ENCODE assay signal across 8 mouse cellular contexts in genomic region chr6:72260981-72261682, GRCm38 (mm10). TPM values are rescaled to one million over a fixed set of nuclear protein-coding genes. Genes with fewer than 3 reads are reported as not detected.
DNase-seq lines count a peak whose midpoint lies in the region; ATAC-seq and TF ChIP-seq lines count a peak whose summit lies in the region.

No protein-coding gene starts in this region.

- no peak overlapping the region for H3K4me3 ChIP-seq in C2C12 (ENCODE audit: insufficient read depth, poor library complexity, severe bottlenecking)
- no peak overlapping the region for H3K4me3 ChIP-seq in heart, embryonic 13.5 days
- no peak overlapping the region for H3K4me3 ChIP-seq in kidney, postnatal 0 days (replicated peaks; ENCODE audit: low read depth, low read length)
- no peak overlapping the region for H3K4me3 ChIP-seq in liver, embryonic 11.5 days (ENCODE audit: low read depth, low read length)
- no peak overlapping the region for H3K4me3 ChIP-seq in stomach, embryonic 14.5 days (ENCODE audit: low read depth, low read length)

- peak overlapping the region; percentile 61; the same call in 1 of the 2 replicates for H3K9ac ChIP-seq in heart, embryonic 13.5 days
- no peak overlapping the region for H3K9ac ChIP-seq in kidney, postnatal 0 days (ENCODE audit: low read depth, low read length)
- H3K9ac ChIP-seq in liver, embryonic 11.5 days (ENCODE audit: low read depth, low read length) = no peak overlapping the region
- no peak overlapping the region for H3K9ac ChIP-seq in stomach, embryonic 14.5 days (replicated peaks; ENCODE audit: low read depth, low read length)

- H3K4me2 ChIP-seq in heart, embryonic 13.5 days = peak overlapping the region; percentile 42
- H3K4me2 ChIP-seq in kidney, postnatal 0 days (ENCODE audit: low read length) = no peak overlapping the region
- H3K4me2 ChIP-seq in liver, embryonic 11.5 days = no peak overlapping the region
- no peak overlapping the region for H3K4me2 ChIP-seq in stomach, embryonic 14.5 days (replicated peaks; ENCODE audit: low read depth, low read length)

- H3K27me3 ChIP-seq in C2C12 (ENCODE audit: control insufficient read depth, insufficient read depth, insufficient read length) = no peaks in the 10 kb centered on the region
- H3K27me3 ChIP-seq in heart, embryonic 13.5 days (replicated peaks) = no peaks in the 10 kb centered on the region
- H3K27me3 ChIP-seq in kidney, postnatal 0 days (ENCODE audit: insufficient read depth, low read length) = no peaks in the 10 kb centered on the region
- peaks cover 11% of the 10 kb centered on the region for H3K27me3 ChIP-seq in liver, embryonic 11.5 days (replicated peaks; ENCODE audit: control insufficient read depth, insufficient read depth, low read length)
- H3K27me3 ChIP-seq in stomach, embryonic 14.5 days (ENCODE audit: control insufficient read depth, insufficient read depth, low read length) = no peaks in the 10 kb centered on the region

- no peak overlapping the region for H3ac ChIP-seq in C2C12 (ENCODE audit: control insufficient read depth, insufficient read length, low read depth)

- 21% methylated on average over 19 of the region's 19 CpGs for WGBS in heart, embryonic 13.5 days
- 29% methylated on average over 19 of the region's 19 CpGs for WGBS in kidney, postnatal 0 days
- WGBS in liver, embryonic 11.5 days = 29% methylated on average over 19 of the region's 19 CpGs
- 34% methylated on average over 19 of the region's 19 CpGs for WGBS in stomach, embryonic 14.5 days

- peak; percentile 88 for ATAC-seq in erythroblast, adult 5-6 weeks (replicated peaks; ENCODE audit: low FRiP score, poor library complexity, severe bottlenecking)
- ATAC-seq in heart, embryonic 13.5 days (ENCODE audit: extremely low read depth, insufficient number of reproducible peaks, low FRiP score, low TSS enrichment) = peak; percentile 66; the same call in 1 of the 2 replicates
- peak; percentile 82 for ATAC-seq in kidney, postnatal 0 days (replicated peaks; ENCODE audit: low FRiP score, low read depth)
- ATAC-seq in liver, embryonic 11.5 days (replicated peaks; ENCODE audit: low FRiP score) = peak; percentile 67
- ATAC-seq in stomach, embryonic 14.5 days (ENCODE audit: insufficient number of reproducible peaks, insufficient read depth, low FRiP score, low read depth) = peak; percentile 87; the same call in 1 of the 2 replicates

- H3K9me3 ChIP-seq in heart, embryonic 13.5 days = no peaks in the 10 kb centered on the region
- no peaks in the 10 kb centered on the region for H3K9me3 ChIP-seq in kidney, postnatal 0 days (replicated peaks; ENCODE audit: low read length)
- H3K9me3 ChIP-seq in liver, embryonic 11.5 days (ENCODE audit: control insufficient read depth, low read length) = no peaks in the 10 kb centered on the region
- no peaks in the 10 kb centered on the region for H3K9me3 ChIP-seq in stomach, embryonic 14.5 days (ENCODE audit: control insufficient read depth, low read depth, low read length)

- DNase-seq in brain, adult 2 months (ENCODE audit: low read depth, low spot score) = peak; percentile 92
- peak; percentile 95 for DNase-seq in kidney, postnatal 0 days (ENCODE audit: low spot score)
- DNase-seq in liver, embryonic 11.5 days (ENCODE audit: low spot score) = peak; percentile 79
- DNase-seq in natural killer cell, adult 2 months (ENCODE audit: low spot score in 2 of 2) = peak; percentile 19 to 64

- H3K4me1 ChIP-seq in heart, embryonic 13.5 days = peaks cover 43% of the 10 kb centered on the region
- H3K4me1 ChIP-seq in kidney, postnatal 0 days (replicated peaks; ENCODE audit: insufficient read depth, low read length) = no peaks in the 10 kb centered on the region
- peaks cover 3% of the 10 kb centered on the region; the same call in 1 of the 2 replicates for H3K4me1 ChIP-seq in liver, embryonic 11.5 days (replicated peaks; ENCODE audit: control insufficient read depth, insufficient read depth, low read length)
- no peaks in the 10 kb centered on the region for H3K4me1 ChIP-seq in stomach, embryonic 14.5 days (ENCODE audit: control insufficient read depth, insufficient read depth, low read length)

- peak overlapping the region; percentile 64 for H3K27ac ChIP-seq in heart, embryonic 13.5 days (replicated peaks)
- H3K27ac ChIP-seq in kidney, postnatal 0 days = no peak overlapping the region
- no peak overlapping the region for H3K27ac ChIP-seq in liver, embryonic 11.5 days (ENCODE audit: low read depth, low read length)
- H3K27ac ChIP-seq in stomach, embryonic 14.5 days (ENCODE audit: low read length) = no peak overlapping the region

- no peaks in the 10 kb centered on the region for H3K36me3 ChIP-seq in C2C12 (ENCODE audit: control insufficient read depth, insufficient read depth)
- H3K36me3 ChIP-seq in heart, embryonic 13.5 days = no peaks in the 10 kb centered on the region
- no peaks in the 10 kb centered on the region for H3K36me3 ChIP-seq in kidney, postnatal 0 days (ENCODE audit: insufficient read depth, low read length)
- H3K36me3 ChIP-seq in liver, embryonic 11.5 days (ENCODE audit: control insufficient read depth, insufficient read depth, low read length) = no peaks in the 10 kb centered on the region
- H3K36me3 ChIP-seq in stomach, embryonic 14.5 days (ENCODE audit: control insufficient read depth, insufficient read depth, low read length) = no peaks in the 10 kb centered on the region

- no peaks in the 10 kb centered on the region for H3K79me2 ChIP-seq in C2C12 (ENCODE audit: control insufficient read depth, insufficient read depth)

- no peaks in the 10 kb centered on the region for H3K79me3 ChIP-seq in C2C12 (ENCODE audit: low read depth)

- TF ChIP-seq CTCF in C2C12 (IDR thresholded peaks at IDR 0.05; ENCODE audit: control insufficient read depth, insufficient read depth, insufficient read length) = peak; percentile 95
- TF ChIP-seq CTCF in kidney, postnatal 0 days (IDR thresholded peaks at IDR 0.05; ENCODE audit: low read depth) = peak; percentile 98

TF ChIP-seq in C2C12, 6 proteins besides CTCF, POLR2A, EP300 and RAD21:
- TF ChIP-seq FOSL1 (IDR thresholded peaks at IDR 0.05; ENCODE audit: insufficient read depth, low read length, poor library complexity, severe bottlenecking) (no peak), MYOG (IDR thresholded peaks at IDR 0.05; ENCODE audit: control insufficient read depth, extremely low read depth, insufficient read length) (no peak), MAX (IDR thresholded peaks at IDR 0.05) (no peak), USF1 (IDR thresholded peaks at IDR 0.05; ENCODE audit: low read depth) (no peak), MYOD1 (IDR thresholded peaks at IDR 0.05; ENCODE audit: control insufficient read depth, insufficient read length, low read depth) (no peak), CEBPB (IDR thresholded peaks at IDR 0.05; ENCODE audit: low read depth) (no peak)
TF ChIP-seq in C2C12: peak in this region for 0.

RNA-seq across cellular contexts. Expression of gene Atoh8, which starts 25.8 kb away (rescaled TPM):
- 34.4 TPM for polyA plus RNA-seq in C2C12 (2012; fragmentation: generic; extraction: Trizol)
- total RNA-seq in erythroblast, adult 5-6 weeks (2015; ENCODE audit: low replicate concordance) = not detected in 2 replicates
- not detected in 2 replicates for total RNA-seq in erythroblast, adult 5-6 weeks (2017; ENCODE audit: low replicate concordance)
- polyA plus RNA-seq in heart, embryonic 13.5 days (2015; fragmentation: Nextera tagmentation; extraction: Ambion mirVana) = 13.3 and 13.7 TPM in 2 replicates
- polyA plus RNA-seq in kidney, postnatal 0 days (2015; fragmentation: Nextera tagmentation; extraction: Ambion mirVana) = 18.0 and 20.8 TPM in 2 replicates
- 3.1 and 3.4 TPM in 2 replicates for polyA plus RNA-seq in liver, embryonic 11.5 days (2014; fragmentation: Nextera tagmentation; extraction: Ambion mirVana)
- polyA plus RNA-seq in stomach, embryonic 14.5 days (2014; fragmentation: Nextera tagmentation; extraction: Ambion mirVana) = 7.9 and 9.9 TPM in 2 replicates

RNA-seq across cellular contexts. Expression of gene Sftpb, which starts 43.3 kb away (rescaled TPM):
- not detected for polyA plus RNA-seq in C2C12 (2012; fragmentation: generic; extraction: Trizol)
- not detected in 2 replicates for total RNA-seq in erythroblast, adult 5-6 weeks (2015; ENCODE audit: low replicate concordance)
- total RNA-seq in erythroblast, adult 5-6 weeks (2017; ENCODE audit: low replicate concordance) = 1.6 TPM in 1 of 2 replicates, not detected in the other
- 0.17 and 1.1 TPM in 2 replicates for polyA plus RNA-seq in heart, embryonic 13.5 days (2015; fragmentation: Nextera tagmentation; extraction: Ambion mirVana)
- polyA plus RNA-seq in kidney, postnatal 0 days (2015; fragmentation: Nextera tagmentation; extraction: Ambion mirVana) = not detected in 2 replicates
- not detected in 2 replicates for polyA plus RNA-seq in liver, embryonic 11.5 days (2014; fragmentation: Nextera tagmentation; extraction: Ambion mirVana)
- not detected in 2 replicates for polyA plus RNA-seq in stomach, embryonic 14.5 days (2014; fragmentation: Nextera tagmentation; extraction: Ambion mirVana)

Comparison
In these comparisons a context has a peak if more than half of its experiments do, and no peak if none do; other contexts are left out.
1. DNase-seq: peak in every context shown above with its lines; median percentile 95 in kidney, postnatal 0 days; 92 in brain, adult 2 months; 79 in liver, embryonic 11.5 days; 42 in natural killer cell, adult 2 months.